Mouse (Mus musculus) C2C12 (cell line): ENCODE measurements around the gene Wasf2.

Experiments used
- CTCF ChIP-seq: IDR thresholded peaks from one replicate; pipeline ENCODE4 v1.5.1; 2011; ENCODE audit not compliant: control insufficient read depth, insufficient read depth, insufficient read length
- MYOD1 ChIP-seq: IDR thresholded peaks from one replicate; pipeline ENCODE4 v1.6.1; 2011; ENCODE audit warnings: low read depth; ENCODE audit not compliant: control insufficient read depth, insufficient read length
- MYOG ChIP-seq: IDR thresholded peaks from one replicate; pipeline ENCODE4 v1.6.1; 2011; ENCODE audit not compliant: control insufficient read depth, insufficient read length; ENCODE audit errors: extremely low read depth
- USF1 ChIP-seq: IDR thresholded peaks from one replicate; pipeline ENCODE4 v1.6.1; 2011; ENCODE audit warnings: low read depth, mild to moderate bottlenecking, control low read depth, moderate library complexity

- no peak for TF ChIP-seq CTCF
- no peak for TF ChIP-seq USF1
- TF ChIP-seq MYOD1: no peak
- TF ChIP-seq MYOG: no peak
These were observed 39.1 kb downstream of the Wasf2 start for GRCm38 (mm10) chr4:133169237-133170055.
